Mouse (Mus musculus): ENCODE measurements around the gene Msi2. TPM values are rescaled to one million over a fixed set of nuclear protein-coding genes. Genes with fewer than 3 reads are reported as not detected.

The Msi2 gene
- total RNA-seq, 2 experiments from 2014 or later = 192 TPM

DNA sequence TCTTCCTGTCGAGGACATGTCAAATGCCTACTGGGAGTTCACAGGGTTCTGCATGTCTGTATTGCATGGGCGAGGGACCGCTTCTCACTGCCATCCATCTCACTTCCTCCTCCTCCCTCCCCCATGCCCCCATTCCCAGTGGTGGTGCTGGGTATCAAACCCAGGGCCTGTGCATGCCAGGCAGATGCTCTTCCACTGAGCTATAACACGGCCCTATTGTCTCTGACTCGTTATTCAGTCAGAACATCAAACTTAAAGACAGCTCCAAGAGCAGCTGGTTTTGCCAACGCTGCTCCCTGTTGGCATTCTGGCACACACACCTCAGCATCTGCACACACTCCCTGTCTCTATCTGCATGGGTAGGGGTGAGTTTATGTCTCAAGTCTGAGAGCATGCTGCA lies 317.0 kb downstream of the Msi2 start:
- intact Hi-C loops (cut with DNase I) = no loop called here
- DNase-seq = no peak

DNA sequence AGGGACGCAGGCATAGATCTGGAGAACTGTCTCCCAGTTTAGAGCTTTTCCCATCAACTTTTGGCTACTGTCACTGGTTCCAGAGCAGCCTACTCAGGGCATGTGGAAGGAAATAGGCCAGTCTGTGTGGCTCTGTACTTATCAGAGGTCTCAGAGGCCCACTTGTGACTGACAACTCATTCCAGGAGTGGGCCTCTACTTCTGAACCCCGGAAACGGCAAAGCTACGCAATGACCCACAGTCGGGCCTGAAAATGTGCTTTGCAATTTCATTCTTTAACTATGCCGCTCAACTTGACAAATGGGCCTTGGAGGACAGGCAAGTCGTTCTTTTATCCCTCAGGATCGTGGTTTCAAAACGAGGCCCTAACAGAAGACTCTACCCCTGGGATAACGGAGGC lies 317.4 kb downstream of the Msi2 start:
- no peak for DNase-seq
- intact Hi-C loops (cut with DNase I) = no loop called here

DNA sequence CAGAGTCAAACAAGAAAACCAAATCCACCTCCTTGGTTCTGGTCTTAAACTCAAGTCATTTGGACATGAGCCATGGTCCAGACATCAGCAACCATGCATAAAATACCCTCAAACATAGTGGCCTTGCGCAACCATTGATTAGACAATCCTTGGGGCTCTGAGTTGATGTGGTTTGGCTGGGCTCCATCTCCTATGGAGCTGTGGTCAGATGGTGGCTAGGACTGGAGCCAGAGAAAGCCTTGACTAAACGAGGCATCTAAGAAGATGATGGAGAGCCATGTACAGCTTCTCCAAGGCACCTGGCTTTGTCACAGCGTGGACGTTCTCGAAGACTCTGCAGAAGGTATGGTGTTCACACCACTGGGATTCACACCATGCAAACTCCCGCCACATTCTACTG lies 318.1 kb downstream of the Msi2 start:
- no peak for DNase-seq
- intact Hi-C loops (cut with DNase I) = no loop called here

DNA sequence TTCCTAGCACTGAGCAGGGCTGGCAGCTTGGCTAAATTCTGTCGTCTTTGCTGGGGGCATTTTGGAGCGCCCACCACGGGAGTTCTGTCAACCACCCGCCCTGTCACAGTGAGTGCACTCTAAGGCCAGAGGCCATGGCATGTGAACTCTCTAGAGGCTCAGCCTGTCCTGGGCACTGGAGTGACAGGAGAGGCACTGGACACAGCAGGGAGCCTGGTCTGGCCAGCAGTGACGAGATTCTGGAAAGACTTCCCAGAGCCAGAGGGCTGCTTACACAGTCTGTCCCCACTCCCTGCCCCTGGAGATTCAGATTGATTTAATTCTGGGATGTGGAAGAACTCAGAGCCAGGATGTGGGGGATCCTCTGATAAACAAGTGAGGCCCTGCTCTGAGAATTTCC lies 318.9 kb downstream of the Msi2 start:
- intact Hi-C loops (cut with DNase I) = no loop called here
- DNase-seq = no peak

DNA sequence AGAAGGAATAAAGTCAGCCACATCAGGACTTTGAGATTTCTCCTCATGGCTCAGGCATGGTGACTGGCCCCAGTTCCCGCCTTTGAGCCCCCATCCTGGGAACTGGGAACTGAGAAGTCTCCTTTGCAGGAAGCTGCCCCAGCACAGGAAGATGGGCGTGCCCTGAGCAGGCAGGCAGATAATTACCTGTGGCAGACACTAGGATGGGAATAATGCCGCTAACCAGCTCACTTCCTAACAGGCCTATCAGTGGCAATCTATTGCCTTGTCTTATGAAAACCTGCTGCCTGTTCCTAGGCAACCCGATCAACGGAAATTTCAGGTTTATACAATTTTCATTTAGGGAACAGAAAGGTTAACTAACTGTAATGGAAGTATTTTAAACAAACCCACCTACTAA lies 319.3 kb downstream of the Msi2 start:
- DNase-seq = no peak
- intact Hi-C loops (cut with DNase I) = no loop called here

DNA sequence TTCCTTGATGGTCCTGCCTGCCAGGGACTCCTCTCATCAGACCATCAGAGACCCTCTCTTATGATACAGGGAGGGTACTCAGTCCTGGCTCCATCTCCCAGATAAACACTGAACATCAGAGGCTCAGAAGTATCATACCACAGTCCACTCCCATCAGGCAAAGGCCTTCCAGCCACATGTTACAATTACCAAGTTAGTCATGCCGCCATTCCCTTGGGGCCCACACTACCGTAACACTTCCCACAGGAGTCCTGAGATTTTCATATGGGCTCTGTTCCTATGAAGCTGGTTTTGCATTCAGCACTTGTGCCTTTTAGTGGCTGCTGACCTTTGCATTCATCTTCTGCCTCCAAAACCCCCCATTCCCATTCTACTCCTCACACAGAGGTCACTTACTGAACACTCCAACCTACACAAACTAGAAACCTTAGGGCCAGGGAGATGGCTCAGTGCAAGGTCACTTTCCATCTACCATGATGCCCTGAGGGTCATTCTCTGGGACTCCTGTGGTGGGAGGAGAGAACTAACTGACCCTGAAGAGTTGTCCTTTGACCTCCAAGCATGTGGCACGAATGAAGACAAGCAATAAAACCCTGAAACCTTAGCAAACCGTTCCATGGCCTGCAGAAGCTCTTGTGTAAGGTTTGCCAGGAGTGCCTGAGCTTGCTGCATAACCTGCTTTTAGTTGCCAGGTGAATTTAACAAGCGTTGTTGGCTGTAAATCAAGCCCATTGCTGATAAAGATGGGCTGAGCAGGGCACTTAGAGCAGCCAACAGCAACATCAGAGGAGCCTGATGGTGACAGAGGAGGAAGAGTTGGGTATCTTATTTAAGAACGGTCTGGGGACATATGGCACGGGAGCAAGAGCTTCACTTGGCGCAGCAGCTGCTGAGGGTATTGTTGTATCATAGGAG lies 323.0 kb downstream of the Msi2 start:
- DNase-seq = no peak
- intact Hi-C loops (cut with DNase I) = no loop called here

DNA sequence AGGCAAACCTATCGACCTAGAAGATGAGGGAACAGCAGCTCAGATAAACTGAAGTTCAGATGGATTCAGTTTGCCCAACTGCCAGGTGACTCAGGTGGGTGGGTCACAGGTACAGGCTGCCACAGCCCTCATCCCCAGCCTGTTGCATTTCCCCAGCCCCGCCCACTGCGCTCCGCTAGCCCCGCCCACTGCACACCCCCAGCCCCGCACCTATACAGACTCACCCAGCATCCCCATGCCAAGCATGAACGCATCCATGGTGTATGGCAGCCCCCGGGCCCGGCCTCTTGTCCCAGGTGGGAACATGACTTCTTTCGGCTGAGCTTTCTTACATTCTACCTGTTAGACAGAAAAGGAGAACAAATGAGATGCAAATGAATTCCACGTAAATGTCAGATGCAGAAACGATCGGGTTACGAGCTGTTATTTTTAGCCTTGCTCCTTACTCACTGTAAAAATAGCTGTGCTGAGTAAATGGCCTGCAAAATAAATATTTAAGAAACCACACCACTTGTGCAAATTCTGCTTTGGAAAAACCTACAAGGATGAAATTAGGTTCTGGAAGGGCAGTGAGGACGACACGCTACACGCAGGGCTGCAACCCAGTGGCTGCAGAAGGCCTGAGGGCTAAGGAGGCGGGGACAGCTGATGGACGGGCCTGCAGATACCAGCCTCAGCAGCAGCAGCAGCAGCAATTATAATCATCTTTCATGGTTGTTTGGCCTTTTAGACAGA lies 323.8 kb downstream of the Msi2 start:
- no peak for DNase-seq
- intact Hi-C loops (cut with DNase I) = no loop called here

DNA sequence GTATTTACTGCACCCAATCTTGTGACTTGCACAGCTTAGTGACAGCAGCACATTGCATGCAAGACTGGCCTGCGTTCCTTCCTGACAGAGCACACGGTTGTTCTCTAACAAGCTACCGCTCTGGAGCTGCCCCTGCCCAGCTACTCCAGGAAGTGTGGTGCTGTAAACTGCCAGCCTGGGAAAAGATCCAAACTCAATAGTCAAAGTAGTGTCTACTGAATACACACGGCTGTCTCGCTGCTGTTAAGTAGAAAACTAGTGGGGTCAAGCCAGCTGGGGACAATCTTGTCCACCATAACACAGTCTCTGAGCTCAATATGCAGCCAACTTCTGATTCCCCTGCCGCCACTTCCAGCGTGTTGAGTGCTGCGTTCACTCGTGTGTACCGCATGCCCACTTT lies 325.6 kb downstream of the Msi2 start:
- DNase-seq = no peak
- intact Hi-C loops (cut with DNase I) = no loop called here

DNA sequence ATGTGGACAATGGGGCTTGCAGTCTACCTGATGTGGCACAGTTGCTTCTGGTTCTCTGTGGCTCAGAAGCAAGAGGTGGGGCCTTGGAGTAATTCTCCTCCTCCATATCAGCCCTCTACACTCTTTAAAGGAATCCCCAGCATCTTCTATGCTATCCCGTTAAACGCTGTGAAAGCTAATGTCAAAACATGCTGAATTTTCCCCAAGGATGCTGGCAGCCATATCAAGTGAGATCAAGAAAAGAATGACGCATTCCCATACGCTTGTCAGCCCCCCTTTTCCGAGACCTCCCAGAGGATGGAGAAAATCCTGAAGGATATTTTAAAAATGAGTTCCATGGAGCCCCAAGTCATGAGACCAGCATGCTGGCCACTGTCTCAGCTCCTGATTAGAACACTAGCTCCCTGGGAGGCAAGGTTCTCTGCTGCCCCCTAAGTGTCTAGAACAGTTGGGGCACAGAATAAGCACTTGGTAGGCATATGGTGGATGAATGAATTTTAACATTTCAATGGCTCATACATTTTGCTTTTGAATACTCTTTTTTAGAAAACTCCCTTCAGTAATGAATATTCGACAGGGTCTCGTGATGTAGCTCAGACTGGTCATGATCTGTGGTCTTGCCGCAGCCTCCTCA lies 327.0 kb downstream of the Msi2 start:
- intact Hi-C loops (cut with DNase I) = no loop called here
- DNase-seq = no peak

DNA sequence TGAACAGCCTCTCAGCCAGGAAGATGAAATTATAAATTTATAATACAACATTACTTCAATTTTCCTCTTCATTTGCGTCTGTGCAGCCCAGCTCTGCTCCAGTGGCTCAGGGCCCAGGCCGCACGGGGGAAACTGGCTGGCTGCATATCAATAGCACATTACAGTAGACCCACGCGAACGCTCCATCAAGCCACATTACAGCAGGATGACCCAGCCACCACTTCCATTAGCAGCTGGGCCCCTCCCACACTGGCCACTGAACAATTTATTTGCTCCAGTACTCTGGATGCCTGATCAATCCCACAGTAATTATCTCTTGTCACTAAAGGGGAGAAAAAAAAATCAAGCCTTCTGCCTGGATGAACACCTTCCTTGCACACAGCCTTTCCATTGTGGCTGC lies 328.8 kb downstream of the Msi2 start:
- no peak for DNase-seq
- intact Hi-C loops (cut with DNase I) = no loop called here

DNA sequence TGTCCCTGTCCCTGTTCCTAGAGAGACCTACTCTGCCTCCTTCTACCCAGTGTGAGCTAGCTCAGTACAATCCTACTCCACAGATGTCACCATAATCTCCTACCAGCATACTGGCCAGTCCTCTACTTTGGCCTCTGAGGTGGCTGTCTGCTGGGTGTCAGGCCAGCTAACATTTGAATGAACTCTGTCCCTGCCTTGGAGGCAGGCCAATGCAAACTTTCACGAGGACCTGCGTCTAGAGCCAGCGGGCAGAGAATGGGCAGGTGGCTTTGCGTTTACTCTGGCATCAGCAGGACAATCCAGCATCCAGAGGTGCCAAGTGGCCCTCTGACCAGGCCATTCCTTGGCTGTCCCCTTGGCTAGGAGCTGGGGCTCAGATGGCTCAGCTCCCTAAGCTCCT lies 331.4 kb downstream of the Msi2 start:
- intact Hi-C loops (cut with DNase I) = no loop called here

DNA sequence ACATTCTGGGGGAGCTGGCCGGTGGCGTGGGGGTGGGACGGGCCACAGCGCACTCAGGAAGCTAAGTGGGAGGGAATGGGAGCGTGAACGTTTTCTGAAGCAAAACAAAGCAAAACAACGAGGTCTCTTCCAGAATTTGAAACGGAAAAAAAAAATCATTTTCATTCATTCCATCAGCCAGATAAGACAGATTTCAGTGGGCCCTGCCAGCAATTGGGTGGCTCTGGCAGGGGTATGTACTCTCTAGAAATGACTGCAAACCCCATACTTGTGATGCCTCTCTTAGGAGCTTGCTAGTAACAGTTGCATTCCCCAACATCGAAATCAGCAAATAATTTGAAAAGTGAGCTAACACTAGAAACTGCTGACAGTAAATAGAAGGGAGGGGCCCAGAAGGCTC lies 335.9 kb downstream of the Msi2 start:
- DNase-seq = no peak
- intact Hi-C loops (cut with DNase I) = no loop called here

More for the DNA sequence above, 331.4 kb downstream of the Msi2 start:
- DNase-seq = peak in 1 of 2 experiments; percentile 61

DNA sequence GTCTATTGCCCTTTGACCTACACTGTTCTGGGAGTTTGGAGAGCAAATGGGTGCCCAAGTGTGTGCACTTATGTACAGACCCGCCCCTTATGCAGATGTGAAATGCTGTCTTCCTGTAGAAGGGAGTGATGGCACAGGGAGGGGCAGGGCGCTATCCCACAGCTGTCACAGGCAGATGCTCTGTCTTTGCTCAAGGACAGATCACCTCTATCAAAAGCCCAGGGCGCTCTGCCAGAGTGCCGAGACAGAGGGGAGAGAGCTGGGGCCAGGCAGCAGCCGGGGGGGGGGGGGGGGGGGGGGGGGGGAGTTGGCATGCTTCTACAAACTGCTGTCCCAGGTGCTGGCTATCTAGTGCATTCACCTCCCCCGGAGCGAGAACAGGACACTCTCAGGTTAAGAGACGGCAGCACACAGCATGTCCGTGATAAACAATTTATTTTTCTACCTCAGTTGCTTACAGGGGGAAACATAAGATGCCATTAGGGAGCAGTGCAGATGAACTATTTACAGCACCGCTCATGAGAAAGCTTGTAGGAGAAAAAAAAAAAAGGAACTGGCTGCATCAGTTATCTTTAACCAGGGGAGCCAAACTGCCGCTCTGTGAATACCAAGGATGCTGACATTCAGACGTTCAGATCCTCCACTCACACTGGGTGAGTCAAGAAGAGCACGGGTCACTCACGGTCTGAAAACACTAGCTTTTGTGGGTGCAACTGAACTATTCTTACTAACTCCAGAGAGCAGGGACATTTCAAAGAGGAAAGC lies 337.0 kb downstream of the Msi2 start:
- intact Hi-C loops (cut with DNase I) = no loop called here
- no peak for DNase-seq

DNA sequence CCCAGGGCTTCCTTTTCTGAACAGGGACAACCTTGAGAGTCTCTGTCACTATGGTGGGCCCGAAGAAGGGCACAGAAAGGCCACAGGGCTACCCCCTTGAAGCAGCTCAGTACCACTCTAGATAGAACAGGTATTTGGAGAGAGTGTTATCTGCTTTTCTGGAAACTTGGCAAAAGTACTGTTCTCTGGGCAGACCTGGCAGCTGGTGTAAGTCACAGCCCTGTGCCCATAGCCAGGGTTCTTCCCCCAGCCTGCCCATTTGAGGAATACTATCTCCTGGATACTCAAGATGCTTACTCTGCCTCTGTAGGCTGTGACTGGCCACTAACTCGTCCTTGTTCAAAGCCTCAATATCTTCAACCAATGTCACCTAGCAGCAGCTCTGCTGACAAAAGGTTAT lies 338.7 kb downstream of the Msi2 start:
- intact Hi-C loops (cut with DNase I) = no loop called here
- DNase-seq = peak in 1 of 2 experiments; percentile 52

DNA sequence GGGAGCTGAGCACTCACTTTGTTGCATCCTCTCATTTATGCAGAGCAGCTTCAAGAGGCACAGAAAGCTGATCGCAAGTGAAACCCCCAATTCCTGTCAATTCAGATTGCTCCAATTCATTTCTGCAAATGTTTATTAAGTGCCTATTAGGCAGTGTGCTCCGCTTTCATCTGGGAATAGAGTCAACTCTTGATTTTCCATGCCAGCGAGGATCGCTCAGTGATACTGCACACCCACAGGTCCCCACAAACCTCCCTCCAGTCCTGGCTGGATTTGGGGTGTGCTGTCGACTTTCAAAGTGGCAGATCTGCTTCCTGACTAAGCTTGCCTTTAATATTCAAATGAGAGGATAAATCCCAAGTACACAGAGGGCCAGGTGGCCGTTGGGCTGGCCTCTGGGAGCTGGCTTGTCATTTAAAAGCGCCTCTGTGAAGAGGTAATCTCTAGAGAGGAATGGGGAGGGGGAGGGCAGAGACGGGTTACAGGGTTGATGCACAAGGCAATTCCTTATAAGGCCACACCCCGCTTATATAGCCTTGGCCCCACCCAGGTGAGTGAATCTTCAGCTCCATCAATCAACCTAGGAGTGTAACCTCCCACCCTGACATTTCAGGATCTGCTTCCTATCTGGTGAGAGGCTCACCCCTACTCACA lies 339.5 kb downstream of the Msi2 start:
- intact Hi-C loops (cut with DNase I) = no loop called here
- no peak for DNase-seq

DNA sequence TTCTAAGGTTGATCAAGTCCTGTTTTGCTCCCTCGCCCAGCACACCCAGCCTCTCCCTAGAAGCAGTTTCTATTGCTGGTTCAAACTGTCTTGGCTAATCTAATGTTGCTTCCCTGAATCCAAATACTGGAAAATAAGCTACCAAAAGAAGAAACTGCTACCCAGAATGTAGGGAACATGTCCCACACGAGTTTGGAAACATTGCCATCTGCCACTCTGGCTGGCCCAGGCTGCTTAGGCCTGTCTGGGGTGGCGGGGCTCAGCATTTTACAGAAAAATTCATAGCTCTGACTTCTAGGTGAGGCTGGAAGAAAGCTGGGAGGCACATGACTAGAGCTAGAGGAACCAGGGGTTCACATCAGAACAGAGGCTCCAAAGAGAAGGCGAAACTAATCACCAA lies 345.7 kb downstream of the Msi2 start:
- DNase-seq = no peak
- intact Hi-C loops (cut with DNase I) = no loop called here

DNA sequence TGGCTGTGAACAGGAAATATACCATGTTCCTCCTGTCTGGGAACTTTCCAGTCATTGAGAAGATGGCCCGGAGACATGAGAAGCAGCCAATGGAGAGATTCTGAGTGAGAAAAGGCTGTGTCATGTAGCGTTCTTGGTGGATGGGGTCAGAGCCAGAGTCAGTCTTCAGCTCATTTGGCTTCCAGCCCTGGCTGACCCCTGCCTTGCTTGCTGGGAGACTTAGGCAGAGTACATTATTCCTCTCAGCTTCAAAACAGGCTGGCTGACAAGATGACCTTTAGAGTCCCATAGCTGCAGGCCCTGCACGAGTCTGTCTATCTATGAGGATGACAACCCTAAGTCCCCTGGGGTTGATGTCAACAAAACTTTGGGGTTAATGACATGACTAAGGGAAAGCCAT lies 348.4 kb downstream of the Msi2 start:
- DNase-seq = no peak
- intact Hi-C loops (cut with DNase I) = no loop called here

DNA sequence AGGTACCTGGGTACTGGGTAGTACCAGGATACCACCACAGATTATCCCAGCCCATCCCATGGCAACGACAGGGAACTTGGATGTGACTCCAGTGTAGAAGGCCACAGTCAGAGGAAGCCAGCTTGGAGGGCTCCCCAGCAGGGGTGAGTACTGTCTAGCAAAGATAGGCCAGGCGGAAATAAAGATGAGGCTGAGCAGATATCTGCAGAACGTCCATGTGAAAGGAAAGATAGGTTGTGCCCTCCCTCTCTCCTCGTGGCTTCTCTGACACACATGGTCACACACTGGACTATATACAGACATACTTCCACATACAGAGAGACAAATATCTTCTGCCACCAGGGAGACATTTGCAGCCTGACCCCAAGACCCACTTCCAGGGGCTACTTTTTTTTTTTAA lies 350.8 kb downstream of the Msi2 start:
- intact Hi-C loops (cut with DNase I) = no loop called here
- DNase-seq = no peak

DNA sequence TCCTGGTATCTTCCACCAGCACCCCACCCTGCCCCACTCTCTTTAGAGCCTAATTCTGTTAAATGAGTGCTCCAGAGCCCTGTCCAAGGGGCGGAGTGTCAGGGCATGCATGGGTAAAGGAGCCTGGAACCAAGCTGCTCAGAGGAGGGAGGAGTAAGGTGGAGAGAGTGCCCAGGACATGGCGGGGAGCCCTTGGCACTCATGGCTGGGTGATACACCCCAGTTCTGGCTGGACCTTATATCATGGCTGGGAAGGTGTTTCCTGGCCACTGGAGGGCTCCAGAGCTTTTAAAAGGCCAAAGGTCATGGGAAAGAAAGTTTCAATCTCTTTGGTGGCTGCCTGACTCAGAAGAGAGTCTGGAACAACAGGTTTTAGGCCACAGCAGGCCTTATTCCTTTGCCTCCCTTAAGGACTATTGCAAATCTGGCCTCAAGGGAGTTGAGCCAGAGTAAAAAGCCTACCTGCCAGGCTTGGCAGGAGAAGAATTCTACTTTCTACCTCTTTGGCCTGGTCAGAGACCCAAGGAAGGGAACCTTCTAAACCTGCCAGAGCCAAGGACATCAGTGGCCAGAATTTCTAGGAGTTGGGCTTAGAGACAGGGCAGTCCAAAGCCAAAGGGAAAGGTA lies 352.3 kb downstream of the Msi2 start:
- intact Hi-C loops (cut with DNase I) = no loop called here
- no peak for DNase-seq

DNA sequence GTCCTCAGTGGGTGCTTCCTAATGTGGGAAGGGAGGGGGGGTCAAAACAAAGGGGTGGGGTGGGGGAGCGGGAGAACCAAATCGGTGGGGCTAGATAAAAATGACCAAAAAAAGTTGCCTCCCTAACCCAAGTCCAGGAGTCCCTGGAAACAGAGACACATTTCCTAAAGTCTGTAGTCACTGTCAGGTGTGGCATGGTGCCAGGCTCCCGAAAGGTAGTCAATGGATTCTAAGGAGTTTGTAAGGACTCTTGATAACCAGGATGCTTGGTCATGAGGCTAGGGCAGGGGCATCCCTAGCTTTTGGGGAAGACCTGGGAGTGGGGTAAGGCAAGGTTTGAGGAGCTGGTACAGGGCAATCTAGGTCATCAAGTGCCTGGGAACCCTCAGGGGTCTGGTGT lies 354.1 kb downstream of the Msi2 start:
- intact Hi-C loops (cut with DNase I) = no loop called here
- DNase-seq = no peak
